In genomic region chr11:58958536-58958935, GRCm38 (mm10) we compare ENCODE assay signal across 14 mouse cellular contexts. TPM values are rescaled to one million over a fixed set of nuclear protein-coding genes. Genes with fewer than 3 reads are reported as not detected.
A peak's percentile ranks its signal among the peaks of the same experiment; 100 is the strongest.
DNase-seq lines count a peak whose midpoint lies in the region; ATAC-seq and TF ChIP-seq lines count a peak whose summit lies in the region.
"Had no signal": no experiment of that assay in that cellular context is flagged by ENCODE, and none has a peak within 500 bp of the region (broad histone marks: within the 10 kb centered on the region; RNA-seq: fewer than 3 reads in every experiment).

No protein-coding gene starts in this region.

- peaks cover 38% of the 10 kb centered on the region for H3K4me1 ChIP-seq in forebrain, embryonic 16.5 days (replicated peaks; ENCODE audit: control insufficient read depth, insufficient read depth, low read length)
- peaks cover 56% of the 10 kb centered on the region for H3K4me1 ChIP-seq in liver, embryonic 13.5 days (replicated peaks)
- peaks cover 9% of the 10 kb centered on the region for H3K4me1 ChIP-seq in midbrain, postnatal 0 days (ENCODE audit: insufficient read depth, low read length)

- no peaks in the 10 kb centered on the region for H3K27me3 ChIP-seq in forebrain, embryonic 16.5 days (replicated peaks; ENCODE audit: control insufficient read depth, insufficient read depth, low read length)
- H3K27me3 ChIP-seq in liver, embryonic 13.5 days: peaks cover 27% of the 10 kb centered on the region
- no peaks in the 10 kb centered on the region for H3K27me3 ChIP-seq in midbrain, postnatal 0 days (ENCODE audit: insufficient read depth, low read length)

- peak overlapping the region; percentile 87; the same call in 1 of the 2 replicates for H3K4me3 ChIP-seq in layer of hippocampus, adult 2 months
- 0 out of 2 replicates have a peak overlapping the region, but pooled peaks have one; percentile 13 for H3K4me3 ChIP-seq in forebrain, embryonic 16.5 days (replicated peaks; ENCODE audit: low read length)
- peak overlapping the region; percentile 93 for H3K4me3 ChIP-seq in liver, embryonic 13.5 days (replicated peaks)
- H3K4me3 ChIP-seq in midbrain, postnatal 0 days (ENCODE audit: low read depth, low read length): no peak overlapping the region
- H3K4me3 ChIP-seq in gastrocnemius, adult 2 months: no peak overlapping the region

- TF ChIP-seq CTCF in layer of hippocampus, adult 2 months (conservative IDR thresholded peaks at IDR 0.05): no peak
- no peak for TF ChIP-seq CTCF in midbrain, postnatal 0 days (IDR thresholded peaks at IDR 0.05)
- no peak for TF ChIP-seq CTCF in gastrocnemius, adult 2 months (IDR thresholded peaks at IDR 0.05)

- DNase-seq in layer of hippocampus, adult 2 months (ENCODE audit: low spot score in 2 of 2): no peak
- DNase-seq in layer of hippocampus, adult 9-10 months (ENCODE audit: low spot score): no peak
- no peak for DNase-seq in liver, embryonic 13.5 days
- DNase-seq in midbrain, postnatal 0 days (ENCODE audit: low spot score): no peak
- DNase-seq in left cerebral cortex, adult 11 months (ENCODE audit: low spot score): no peak
- no peak for DNase-seq in gastrocnemius, adult 2 months
- DNase-seq: cerebellum, postnatal 36 days; gastrocnemius, postnatal 10 days; heart, postnatal 36 days; kidney, postnatal 10 days; lung, embryonic 14.5 days; right cerebral cortex, adult 18-20 months had no signal

- no peak for ATAC-seq in forebrain, embryonic 16.5 days
- ATAC-seq in liver, embryonic 13.5 days (ENCODE audit: low read depth): no peak
- ATAC-seq in midbrain, postnatal 0 days (ENCODE audit: low FRiP score): no peak

- peak overlapping the region; percentile 98; the same call in 1 of the 2 replicates for H3K27ac ChIP-seq in layer of hippocampus, adult 2 months
- no peak overlapping the region for H3K27ac ChIP-seq in forebrain, embryonic 16.5 days (ENCODE audit: low read length)
- peak overlapping the region; percentile 100 for H3K27ac ChIP-seq in liver, embryonic 13.5 days
- no peak overlapping the region for H3K27ac ChIP-seq in midbrain, postnatal 0 days (ENCODE audit: low read depth, low read length)
- H3K27ac ChIP-seq in gastrocnemius, adult 2 months: no peak overlapping the region

- H3K36me3 ChIP-seq in forebrain, embryonic 16.5 days (ENCODE audit: control insufficient read depth, insufficient read depth): no peaks in the 10 kb centered on the region
- H3K36me3 ChIP-seq in liver, embryonic 13.5 days: peaks cover 23% of the 10 kb centered on the region
- H3K36me3 ChIP-seq in midbrain, postnatal 0 days (ENCODE audit: insufficient read depth, low read length): no peaks in the 10 kb centered on the region

- intact Hi-C loops in gastrocnemius, adult 2 months (cut with DNase I): no loop called here

- WGBS in forebrain, embryonic 16.5 days: 84% methylated on average over 6 of the region's 6 CpGs
- WGBS in liver, embryonic 13.5 days (ENCODE audit: insufficient replicate concordance): 78% methylated on average over 6 of the region's 6 CpGs
- 79% methylated on average over 6 of the region's 6 CpGs for WGBS in midbrain, postnatal 0 days

- H3K4me2 ChIP-seq in forebrain, embryonic 16.5 days (ENCODE audit: low read length): peak overlapping the region; percentile 91
- H3K4me2 ChIP-seq in liver, embryonic 13.5 days: peak overlapping the region; percentile 95
- peak overlapping the region; percentile 1 for H3K4me2 ChIP-seq in midbrain, postnatal 0 days (ENCODE audit: low read depth, low read length, poor library complexity, severe bottlenecking)

- H3K9me3 ChIP-seq in forebrain, embryonic 16.5 days (ENCODE audit: control insufficient read depth, low read length): no peaks in the 10 kb centered on the region
- peaks cover 10% of the 10 kb centered on the region for H3K9me3 ChIP-seq in liver, embryonic 13.5 days (replicated peaks)
- no peaks in the 10 kb centered on the region for H3K9me3 ChIP-seq in midbrain, postnatal 0 days (ENCODE audit: low read length)

- no peak overlapping the region for H3K9ac ChIP-seq in forebrain, embryonic 16.5 days (replicated peaks; ENCODE audit: low read depth, low read length)
- H3K9ac ChIP-seq in liver, embryonic 13.5 days: peak overlapping the region; percentile 99; the same call in 1 of the 2 replicates
- H3K9ac ChIP-seq in midbrain, postnatal 0 days (replicated peaks; ENCODE audit: low read length, poor library complexity, severe bottlenecking): no peak overlapping the region
- H3K9ac ChIP-seq: lung, embryonic 14.5 days had no signal

RNA-seq across cellular contexts. Expression of gene Hist3h2a, which starts 4.1 kb away (rescaled TPM):
- total RNA-seq in layer of hippocampus, adult 2 months (2021): 10 to 100 TPM; 66.0 to 69.3 TPM
- 150 and 152 TPM in 2 replicates for polyA plus RNA-seq in forebrain, embryonic 16.5 days (2015; fragmentation: Nextera tagmentation; extraction: Ambion mirVana)
- polyA plus RNA-seq in liver, embryonic 13.5 days (2015; fragmentation: Nextera tagmentation; extraction: Ambion mirVana): 12.3 and 13.7 TPM in 2 replicates
- total RNA-seq in midbrain, postnatal 0 days (2014; rRNA removed): 163 and 242 TPM in 2 replicates
- polyA plus RNA-seq in midbrain, postnatal 0 days (2015; fragmentation: Nextera tagmentation; extraction: Ambion mirVana): 42.0 and 46.2 TPM in 2 replicates
- 10 to 100 TPM; 10.5 to 11.3 TPM for total RNA-seq in gastrocnemius, adult 2 months (2021)

RNA-seq across cellular contexts. Expression of gene Trim17, which starts 4.1 kb away (rescaled TPM):
- 1 to 10 TPM; 5.3 to 6.5 TPM for total RNA-seq in layer of hippocampus, adult 2 months (2021)
- 1.8 and 2.0 TPM in 2 replicates for polyA plus RNA-seq in forebrain, embryonic 16.5 days (2015; fragmentation: Nextera tagmentation; extraction: Ambion mirVana)
- 0.06 and 0.18 TPM in 2 replicates for polyA plus RNA-seq in liver, embryonic 13.5 days (2015; fragmentation: Nextera tagmentation; extraction: Ambion mirVana)
- 2.2 and 6.2 TPM in 2 replicates for total RNA-seq in midbrain, postnatal 0 days (2014; rRNA removed)
- 0.67 and 0.72 TPM in 2 replicates for polyA plus RNA-seq in midbrain, postnatal 0 days (2015; fragmentation: Nextera tagmentation; extraction: Ambion mirVana)
- under 1 TPM; 0.08 to 0.33 TPM for total RNA-seq in gastrocnemius, adult 2 months (2021)
- total RNA-seq: monocyte, adult 5-6 weeks had no signal

RNA-seq across cellular contexts. Expression of gene Hist3h2ba, which starts 9.8 kb away (rescaled TPM):
- 100 to 1,000 TPM in 1 of 2 experiments, 10 to 100 TPM in 1; 91.3 to 103 TPM for total RNA-seq in layer of hippocampus, adult 2 months (2021)
- 389 and 395 TPM in 2 replicates for polyA plus RNA-seq in forebrain, embryonic 16.5 days (2015; fragmentation: Nextera tagmentation; extraction: Ambion mirVana)
- polyA plus RNA-seq in liver, embryonic 13.5 days (2015; fragmentation: Nextera tagmentation; extraction: Ambion mirVana): 5.5 and 6.3 TPM in 2 replicates
- 552 and 1,117 TPM in 2 replicates for total RNA-seq in midbrain, postnatal 0 days (2014; rRNA removed)
- 114 and 126 TPM in 2 replicates for polyA plus RNA-seq in midbrain, postnatal 0 days (2015; fragmentation: Nextera tagmentation; extraction: Ambion mirVana)
- total RNA-seq in gastrocnemius, adult 2 months (2021): not detected

RNA-seq across cellular contexts. Expression of gene Trim11, which starts 19.4 kb away (rescaled TPM):
- 10 to 100 TPM; 32.5 to 35.5 TPM for total RNA-seq in layer of hippocampus, adult 2 months (2021)
- 24.7 and 26.4 TPM in 2 replicates for polyA plus RNA-seq in forebrain, embryonic 16.5 days (2015; fragmentation: Nextera tagmentation; extraction: Ambion mirVana)
- polyA plus RNA-seq in liver, embryonic 13.5 days (2015; fragmentation: Nextera tagmentation; extraction: Ambion mirVana): 8.9 and 9.2 TPM in 2 replicates
- total RNA-seq in midbrain, postnatal 0 days (2014; rRNA removed): 23.7 and 27.8 TPM in 2 replicates
- 15.2 and 16.5 TPM in 2 replicates for polyA plus RNA-seq in midbrain, postnatal 0 days (2015; fragmentation: Nextera tagmentation; extraction: Ambion mirVana)
- 1 to 10 TPM; 7.2 to 7.9 TPM for total RNA-seq in gastrocnemius, adult 2 months (2021)

RNA-seq across cellular contexts. Expression of gene Rnf187, which starts 19.8 kb away (rescaled TPM):
- 100 to 1,000 TPM; 462 to 508 TPM for total RNA-seq in layer of hippocampus, adult 2 months (2021)
- polyA plus RNA-seq in forebrain, embryonic 16.5 days (2015; fragmentation: Nextera tagmentation; extraction: Ambion mirVana): 423 and 435 TPM in 2 replicates
- polyA plus RNA-seq in liver, embryonic 13.5 days (2015; fragmentation: Nextera tagmentation; extraction: Ambion mirVana): 125 and 130 TPM in 2 replicates
- 925 and 964 TPM in 2 replicates for total RNA-seq in midbrain, postnatal 0 days (2014; rRNA removed)
- polyA plus RNA-seq in midbrain, postnatal 0 days (2015; fragmentation: Nextera tagmentation; extraction: Ambion mirVana): 700 and 703 TPM in 2 replicates
- 100 to 1,000 TPM in 1 of 2 experiments, 10 to 100 TPM in 1; 95.2 to 101 TPM for total RNA-seq in gastrocnemius, adult 2 months (2021)

Comparison
In these comparisons a context has a peak if more than half of its experiments do, and no peak if none do; other contexts are left out.
1. H3K27ac ChIP-seq: peak in layer of hippocampus, adult 2 months (single experiment) and liver, embryonic 13.5 days (single experiment); none in forebrain, embryonic 16.5 days (single experiment), midbrain, postnatal 0 days (single experiment) and gastrocnemius, adult 2 months (single experiment).
2. H3K4me3 ChIP-seq: peak in layer of hippocampus, adult 2 months (single experiment), forebrain, embryonic 16.5 days (single experiment) and liver, embryonic 13.5 days (single experiment); none in midbrain, postnatal 0 days (single experiment) and gastrocnemius, adult 2 months (single experiment).
3. H3K4me2 ChIP-seq: peak in every context shown above with its lines; median percentile 95 in liver, embryonic 13.5 days; 91 in forebrain, embryonic 16.5 days; 1 in midbrain, postnatal 0 days.
4. RNA of gene Hist3h2a, which starts 4.1 kb away (total RNA-seq): 163 to 242 TPM in midbrain, postnatal 0 days and 66.0 to 69.3 TPM in layer of hippocampus, adult 2 months; 10.5 to 11.3 TPM in gastrocnemius, adult 2 months; every median in the first group is over 4 times any median in the second.
5. RNA of gene Hist3h2ba, which starts 9.8 kb away (total RNA-seq): 552 to 1,117 TPM in midbrain, postnatal 0 days and 91.3 to 103 TPM in layer of hippocampus, adult 2 months; not detected in gastrocnemius, adult 2 months; every median in the first group is over 10 times any median in the second.